Mouse (Mus musculus) neural tube, embryonic 15.5 days (tissue): ENCODE measurements at regions not wholly inside any gene's neighbourhood (a gene's known extent, or its start where the extent isn't known, plus 50 kb on each side); places are given as distances from the start of the nearest gene placed in this dataset.
A peak's percentile ranks its signal among the peaks of the same experiment; 100 is the strongest.
"Not testable (repeated sequence)": the region's sequence is repeated elsewhere in the genome, so short reads cannot be mapped to it uniquely, and the experiment has no call there.

Source experiments
- ATAC-seq: fragments of 200-750 bp; cut with Nextera tagmentation; 2 replicates; pipeline ENCODE4 v1.8.0; 2017; ENCODE audit warnings: mild to moderate bottlenecking, moderate TSS enrichment, moderate library complexity; ENCODE audit not compliant: low FRiP score
- H3K27ac ChIP-seq: fragments of 300-500 bp; sonication (generic); replicated peaks from 2 replicates; pipeline ENCODE4 v1.5.1; 2015; ENCODE audit warnings: mild to moderate bottlenecking, inconsistent platforms
- H3K27me3 ChIP-seq: fragments of 300-500 bp; sonication (generic); replicated peaks from 2 replicates; pipeline ENCODE4 v1.6.1; 2015; ENCODE audit warnings: inconsistent platforms
- H3K36me3 ChIP-seq: fragments of 300-500 bp; sonication (generic); 2 replicates; pipeline ENCODE4 v1.6.1; 2015; ENCODE audit warnings: inconsistent platforms
- H3K4me1 ChIP-seq: fragments of 300-500 bp; sonication (generic); 2 replicates; pipeline ENCODE4 v1.6.1; 2015; ENCODE audit warnings: inconsistent platforms
- H3K4me2 ChIP-seq: fragments of 300-500 bp; sonication (generic); 2 replicates; pipeline ENCODE4 v1.6.1; 2015; ENCODE audit warnings: inconsistent platforms, mild to moderate bottlenecking, moderate library complexity
- H3K4me3 ChIP-seq: fragments of 300-500 bp; sonication (generic); replicated peaks from 2 replicates; pipeline ENCODE4 v1.5.1; 2015; ENCODE audit warnings: mild to moderate bottlenecking, inconsistent platforms
- H3K9ac ChIP-seq: fragments of 300-500 bp; sonication (generic); replicated peaks from 2 replicates; pipeline ENCODE4 v1.6.1; 2015; ENCODE audit warnings: mild to moderate bottlenecking, inconsistent platforms
- H3K9me3 ChIP-seq: fragments of 300-500 bp; sonication (generic); replicated peaks from 2 replicates; pipeline ENCODE4 v1.6.1; 2016; ENCODE audit warnings: inconsistent platforms
- WGBS: fragments of 180-500 bp; shearing (Covaris S2); methylation state at CpG from one replicate; pipeline ENCODE4 v1.1.7; 2015; ENCODE audit warnings: mixed read lengths; 5-methylcytosine and 5-hydroxymethylcytosine counted together

DNA sequence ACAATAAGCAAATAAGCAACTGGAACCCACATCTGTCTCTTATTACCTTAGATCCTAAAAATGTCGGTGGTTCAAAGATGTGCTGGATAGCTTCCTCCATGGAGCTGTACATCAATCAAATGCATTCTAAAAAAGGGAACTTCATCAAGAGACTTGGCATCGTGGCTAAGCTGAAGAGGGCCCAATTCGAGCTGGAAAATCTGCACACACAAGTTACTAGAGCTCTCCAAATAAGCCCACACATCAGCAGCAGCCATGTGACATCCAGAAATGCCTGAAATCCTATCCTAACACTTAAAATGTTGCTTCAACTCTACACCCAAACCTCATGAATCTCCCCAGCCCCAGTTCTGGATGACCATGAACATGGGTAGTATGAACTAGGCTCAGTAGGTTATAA, 729.5 kb upstream of the Pkdcc start:
- no peaks in the 10 kb centered on the region for H3K9me3 ChIP-seq
- WGBS = 78% methylated on average over 3 of the region's 3 CpGs
- H3K27ac ChIP-seq = no peak overlapping the region
- no peak overlapping the region for H3K9ac ChIP-seq
- H3K36me3 ChIP-seq = no peaks in the 10 kb centered on the region
- no peak overlapping the region for H3K4me2 ChIP-seq
- no peak for ATAC-seq
- H3K27me3 ChIP-seq = no peaks in the 10 kb centered on the region
- H3K4me3 ChIP-seq = no peak overlapping the region
- no peaks in the 10 kb centered on the region for H3K4me1 ChIP-seq

GRCm38 (mm10) chr17:82484609-82485008, 730.5 kb upstream of the Pkdcc start:
- ATAC-seq = no peak
- no peaks in the 10 kb centered on the region for H3K27me3 ChIP-seq
- H3K4me1 ChIP-seq = no peaks in the 10 kb centered on the region
- no peak overlapping the region for H3K9ac ChIP-seq
- H3K36me3 ChIP-seq = no peaks in the 10 kb centered on the region
- WGBS = 96% methylated on average over 6 of the region's 6 CpGs
- no peak overlapping the region for H3K4me3 ChIP-seq
- no peaks in the 10 kb centered on the region for H3K9me3 ChIP-seq
- no peak overlapping the region for H3K4me2 ChIP-seq
- no peak overlapping the region for H3K27ac ChIP-seq

DNA sequence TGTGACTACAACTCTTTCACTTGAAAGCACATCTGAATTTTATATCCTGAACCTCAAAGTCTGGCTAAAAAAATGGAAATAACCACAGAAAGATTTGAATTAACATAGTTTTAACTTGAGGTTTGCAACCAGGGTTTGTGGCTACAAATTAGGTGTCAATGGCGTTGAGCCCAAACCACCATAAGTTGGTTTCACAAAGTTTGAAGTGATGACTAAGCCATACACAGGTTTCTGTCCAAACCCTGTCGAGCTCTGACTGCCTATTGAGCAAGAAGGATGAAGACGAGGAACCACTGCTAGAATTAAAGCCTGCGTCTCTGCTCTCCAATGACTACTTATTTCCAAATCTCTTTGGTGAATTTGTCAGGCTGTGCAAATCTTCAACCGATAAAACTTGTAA, 719.8 kb upstream of the Slc8a1 start:
- H3K4me1 ChIP-seq = no peaks in the 10 kb centered on the region
- no peak for ATAC-seq
- no peak overlapping the region for H3K27ac ChIP-seq
- no peaks in the 10 kb centered on the region for H3K36me3 ChIP-seq
- WGBS = 87% methylated on average over 5 of the region's 5 CpGs
- H3K27me3 ChIP-seq = no peaks in the 10 kb centered on the region
- no peaks in the 10 kb centered on the region for H3K9me3 ChIP-seq
- no peak overlapping the region for H3K9ac ChIP-seq
- no peak overlapping the region for H3K4me3 ChIP-seq
- H3K4me2 ChIP-seq = no peak overlapping the region

GRCm38 (mm10) chr17:82453847-82454246, 715.7 kb upstream of the Slc8a1 start:
- Histone ChIP-seq H3K4me1 (no peaks in the 10 kb centered on the region), H3K9ac (no peak overlapping the region), H3K27ac (no peak overlapping the region), H3K4me2 (no peak overlapping the region), H3K36me3 (no peaks in the 10 kb centered on the region), H3K9me3 (no peaks in the 10 kb centered on the region), H3K27me3 (no peaks in the 10 kb centered on the region), H3K4me3 (no peak overlapping the region)
- WGBS = 39% methylated on average over 1 of the region's 1 CpGs
- 0 out of 2 replicates have a peak, but pooled peaks have one; percentile 50 for ATAC-seq

- no peak overlapping the region for H3K4me3 ChIP-seq
- no peaks in the 10 kb centered on the region for H3K4me1 ChIP-seq
- ATAC-seq = no peak
- H3K36me3 ChIP-seq = no peaks in the 10 kb centered on the region
- no peak overlapping the region for H3K27ac ChIP-seq
- no peaks in the 10 kb centered on the region for H3K27me3 ChIP-seq
- WGBS = 91% methylated on average over 3 of the region's 3 CpGs
- no peak overlapping the region for H3K9ac ChIP-seq
- no peak overlapping the region for H3K4me2 ChIP-seq
- H3K9me3 ChIP-seq = no peaks in the 10 kb centered on the region
Observed at GRCm38 (mm10) chr17:82439105-82439504, 700.9 kb upstream of the Slc8a1 start.

GRCm38 (mm10) chr17:82437206-82437605, 699.0 kb upstream of the Slc8a1 start:
- Histone ChIP-seq H3K9ac (no peak overlapping the region), H3K36me3 (no peaks in the 10 kb centered on the region), H3K27ac (no peak overlapping the region), H3K9me3 (no peaks in the 10 kb centered on the region), H3K27me3 (no peaks in the 10 kb centered on the region), H3K4me3 (no peak overlapping the region), H3K4me2 (no peak overlapping the region), H3K4me1 (no peaks in the 10 kb centered on the region)
- no peak for ATAC-seq
- 91% methylated on average over 3 of the region's 3 CpGs for WGBS

- no peak overlapping the region for H3K4me3 ChIP-seq
- H3K4me2 ChIP-seq = no peak overlapping the region
- H3K4me1 ChIP-seq = no peaks in the 10 kb centered on the region
- no peak overlapping the region for H3K27ac ChIP-seq
- H3K9me3 ChIP-seq = no peaks in the 10 kb centered on the region
- ATAC-seq = no peak
- WGBS = 55% methylated on average over 3 of the region's 3 CpGs
- no peaks in the 10 kb centered on the region for H3K27me3 ChIP-seq
- H3K9ac ChIP-seq = no peak overlapping the region
- no peaks in the 10 kb centered on the region for H3K36me3 ChIP-seq
Observed at GRCm38 (mm10) chr17:82432678-82433077, 694.5 kb upstream of the Slc8a1 start.

GRCm38 (mm10) chr17:82408296-82408695, 670.1 kb upstream of the Slc8a1 start:
- Histone ChIP-seq H3K36me3 (no peaks in the 10 kb centered on the region), H3K27me3 (no peaks in the 10 kb centered on the region), H3K4me1 (no peaks in the 10 kb centered on the region), H3K4me3 (no peak overlapping the region), H3K9ac (no peak overlapping the region), H3K27ac (no peak overlapping the region), H3K9me3 (no peaks in the 10 kb centered on the region), H3K4me2 (no peak overlapping the region)
- no peak for ATAC-seq
- 89% methylated on average over 2 of the region's 2 CpGs for WGBS

DNA sequence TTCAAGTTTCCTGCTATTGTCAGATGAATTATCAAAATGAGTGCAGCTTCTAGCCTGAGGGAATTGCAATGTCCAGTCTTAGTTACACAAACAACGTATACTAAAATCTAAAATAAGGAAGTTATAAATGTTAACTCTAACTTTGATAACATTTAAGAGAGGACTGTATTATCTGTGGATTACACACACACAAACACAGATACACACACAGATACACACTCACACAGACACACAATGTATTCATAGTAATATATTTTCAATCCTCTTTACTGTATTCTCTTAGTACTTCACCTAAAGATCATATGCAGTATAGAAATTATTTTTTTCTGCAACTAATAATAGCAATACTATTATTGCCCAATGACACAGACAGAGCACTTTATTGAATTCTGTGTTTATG, 661.2 kb upstream of the Slc8a1 start:
- H3K4me2 ChIP-seq = no peak overlapping the region
- H3K9ac ChIP-seq = no peak overlapping the region
- no peaks in the 10 kb centered on the region for H3K4me1 ChIP-seq
- no peaks in the 10 kb centered on the region for H3K36me3 ChIP-seq
- H3K9me3 ChIP-seq = no peaks in the 10 kb centered on the region
- H3K4me3 ChIP-seq = no peak overlapping the region
- ATAC-seq = no peak
- WGBS = 82% methylated on average over 1 of the region's 1 CpGs
- H3K27ac ChIP-seq = no peak overlapping the region
- no peaks in the 10 kb centered on the region for H3K27me3 ChIP-seq

- not testable (repeated sequence) for H3K9me3 ChIP-seq, H3K4me2 ChIP-seq, H3K9ac ChIP-seq, H3K4me3 ChIP-seq, H3K36me3 ChIP-seq, H3K27ac ChIP-seq, H3K4me1 ChIP-seq, H3K27me3 ChIP-seq, ATAC-seq
- WGBS = 82% methylated on average over 4 of the region's 11 CpGs
Observed at GRCm38 (mm10) chr17:82379371-82379770, 641.2 kb upstream of the Slc8a1 start.

DNA sequence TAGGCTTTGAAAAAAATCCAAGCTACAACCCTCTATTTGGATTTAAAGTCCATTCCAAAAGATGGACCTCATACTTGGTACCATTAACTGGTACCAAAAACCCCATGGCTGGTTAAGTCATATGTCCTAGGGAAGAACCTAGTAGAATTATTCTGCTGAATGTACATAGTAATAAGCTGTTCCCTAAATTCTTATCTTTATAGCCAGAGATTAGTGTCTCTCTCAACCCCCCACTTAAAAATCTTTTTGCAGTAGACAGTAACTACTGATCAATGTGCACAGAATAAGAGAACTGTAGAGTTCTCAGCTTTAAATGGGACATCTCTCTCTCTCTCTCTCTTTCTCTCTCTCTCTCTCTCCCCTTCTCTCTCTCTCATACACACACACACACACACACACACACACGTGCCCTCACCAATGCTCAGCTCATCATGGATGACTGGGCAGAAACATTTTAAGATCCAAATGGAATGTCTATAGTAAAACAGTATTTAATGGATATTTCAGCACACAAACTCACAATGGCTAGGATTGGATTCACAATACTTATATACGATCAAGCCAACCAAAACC, 640.2 kb upstream of the Slc8a1 start:
- 82% methylated on average over 2 of the region's 2 CpGs for WGBS
- H3K27ac ChIP-seq = no peak overlapping the region
- H3K9ac ChIP-seq = no peak overlapping the region
- H3K27me3 ChIP-seq = no peaks in the 10 kb centered on the region
- H3K9me3 ChIP-seq = no peaks in the 10 kb centered on the region
- no peak overlapping the region for H3K4me2 ChIP-seq
- no peak overlapping the region for H3K4me3 ChIP-seq
- ATAC-seq = no peak
- H3K36me3 ChIP-seq = no peaks in the 10 kb centered on the region
- no peaks in the 10 kb centered on the region for H3K4me1 ChIP-seq

DNA sequence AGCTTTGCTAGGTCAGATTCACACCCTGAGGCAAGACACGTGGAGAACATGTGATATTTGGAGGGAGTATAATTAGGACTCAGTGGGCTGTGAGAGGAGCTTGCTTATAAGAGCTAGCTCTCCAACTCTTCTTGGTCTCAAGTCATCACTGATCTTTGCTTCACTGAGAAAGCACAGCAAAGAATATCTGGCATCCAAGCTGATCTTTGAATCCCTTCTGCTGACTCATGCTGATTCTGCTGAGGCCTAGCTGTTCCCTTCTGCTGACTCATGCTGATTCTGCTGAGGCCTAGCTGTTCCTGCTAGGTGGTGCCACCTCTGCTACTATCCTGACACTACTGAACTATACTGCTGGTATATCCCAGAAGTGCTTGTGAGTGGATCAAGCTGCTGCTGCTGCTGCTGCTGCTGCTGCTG, 639.0 kb upstream of the Slc8a1 start:
- Histone ChIP-seq H3K9me3 (no peaks in the 10 kb centered on the region), H3K4me3 (no peak overlapping the region), H3K36me3 (no peaks in the 10 kb centered on the region), H3K4me1 (no peaks in the 10 kb centered on the region), H3K4me2 (no peak overlapping the region), H3K9ac (no peak overlapping the region), H3K27ac (no peak overlapping the region), H3K27me3 (no peaks in the 10 kb centered on the region)
- WGBS = 88% methylated on average over 1 of the region's 1 CpGs
- no peak for ATAC-seq

DNA sequence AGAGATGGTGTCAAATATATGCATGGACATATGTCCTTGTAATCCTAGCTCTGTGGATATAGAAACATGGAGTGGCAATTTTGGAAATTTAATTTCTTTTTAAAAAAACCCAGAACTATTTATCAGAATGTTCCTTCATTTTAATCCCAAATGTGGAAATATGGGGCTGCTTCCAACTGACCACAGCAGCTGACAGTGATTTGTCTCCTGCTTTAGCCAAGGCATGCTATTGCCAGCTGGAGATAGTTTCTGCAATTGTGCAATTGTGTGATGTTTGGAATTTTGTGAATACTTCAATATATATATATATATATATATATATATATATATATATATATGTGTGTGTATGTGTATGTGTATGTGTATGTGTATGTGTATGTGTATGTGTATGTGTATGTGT, 629.7 kb upstream of the Slc8a1 start:
- Histone ChIP-seq H3K27ac (no peak overlapping the region), H3K9me3 (no peaks in the 10 kb centered on the region), H3K36me3 (no peaks in the 10 kb centered on the region), H3K9ac (no peak overlapping the region), H3K4me1 (no peaks in the 10 kb centered on the region), H3K27me3 (no peaks in the 10 kb centered on the region), H3K4me2 (no peak overlapping the region), H3K4me3 (no peak overlapping the region)
- no peak for ATAC-seq
